Mouse (Mus musculus): ENCODE measurements around the gene Wnt5b. TPM values are rescaled to one million over a fixed set of nuclear protein-coding genes. Genes with fewer than 3 reads are reported as not detected.
A peak's percentile ranks its signal among the peaks of the same experiment; 100 is the strongest.

The Wnt5b gene
- 1 to 10 TPM; 1.7 to 2.2 TPM for total RNA-seq (2021)

- DNase-seq = no peak
Measured at GRCm38 (mm10) chr6:119543803-119544517, at the start of gene Wnt5b. Wnt5b (minus strand) TSS chr6:119544347.

- DNase-seq = no peak
Measured at GRCm38 (mm10) chr6:119590872-119591271, 46.7 kb upstream of the Wnt5b start.

GRCm38 (mm10) chr6:119587897-119588296, 43.8 kb upstream of the Wnt5b start:
- no peak for DNase-seq

GRCm38 (mm10) chr6:119587454-119587853, 43.3 kb upstream of the Wnt5b start:
- no peak for DNase-seq

GRCm38 (mm10) chr6:119585652-119586375, 41.7 kb upstream of the Wnt5b start:
- peak in 1 of 2 experiments; percentile 29 for DNase-seq

GRCm38 (mm10) chr6:119584061-119584460, 39.9 kb upstream of the Wnt5b start:
- DNase-seq = no peak

GRCm38 (mm10) chr6:119583165-119583564, 39.0 kb upstream of the Wnt5b start:
- DNase-seq = no peak

GRCm38 (mm10) chr6:119576706-119577105, 32.6 kb upstream of the Wnt5b start:
- DNase-seq = no peak

GRCm38 (mm10) chr6:119575331-119575730, 31.2 kb upstream of the Wnt5b start:
- DNase-seq = no peak

GRCm38 (mm10) chr6:119572296-119572695, 28.1 kb upstream of the Wnt5b start:
- no peak for DNase-seq

GRCm38 (mm10) chr6:119570797-119571196, 26.6 kb upstream of the Wnt5b start:
- no peak for DNase-seq

- no peak for DNase-seq
Measured at GRCm38 (mm10) chr6:119568339-119568738, 24.2 kb upstream of the Wnt5b start.

GRCm38 (mm10) chr6:119565451-119566379, 21.6 kb upstream of the Wnt5b start:
- no peak for DNase-seq

GRCm38 (mm10) chr6:119562558-119562957, 18.4 kb upstream of the Wnt5b start:
- DNase-seq = no peak

- no peak for DNase-seq
Measured at GRCm38 (mm10) chr6:119558855-119559254, 14.7 kb upstream of the Wnt5b start.

GRCm38 (mm10) chr6:119554439-119554838, 10.3 kb upstream of the Wnt5b start:
- no peak for DNase-seq

GRCm38 (mm10) chr6:119544518-119544864, 344 bp upstream of the Wnt5b start:
- no peak for DNase-seq

GRCm38 (mm10) chr6:119543456-119543802, 718 bp downstream of the Wnt5b start:
- no peak for DNase-seq

GRCm38 (mm10) chr6:119535867-119536266, 8.3 kb downstream of the Wnt5b start:
- no peak for DNase-seq

- DNase-seq = no peak
Measured at GRCm38 (mm10) chr6:119533170-119533709, 10.9 kb downstream of the Wnt5b start.

GRCm38 (mm10) chr6:119529659-119530058, 14.5 kb downstream of the Wnt5b start:
- DNase-seq = no peak

- DNase-seq = no peak
Measured at GRCm38 (mm10) chr6:119526498-119526897, 17.6 kb downstream of the Wnt5b start.

- peak in 1 of 2 experiments; percentile 12 for DNase-seq
Measured at GRCm38 (mm10) chr6:119521931-119522391, 22.2 kb downstream of the Wnt5b start.
